Mouse (Mus musculus) cortical plate, adult 2 months (tissue): ENCODE measurements around the gene Zfp609.

Source experiments
- CTCF ChIP-seq: fragments of 200-500 bp; IDR thresholded peaks from 2 replicates; pipeline ENCODE4 v1.5.1; 2011; ENCODE audit warnings: mild to moderate bottlenecking, control low read depth, low read length; ENCODE audit not compliant: insufficient read depth; ENCODE audit errors: extremely low read depth
- POLR2A ChIP-seq: fragments of 200-500 bp; IDR thresholded peaks from 2 replicates; pipeline ENCODE4 v1.6.1; 2011; ENCODE audit warnings: mild to moderate bottlenecking, low read length, control low read depth; ENCODE audit not compliant: insufficient read depth; ENCODE audit errors: extremely low read depth

GRCm38 (mm10) chr9:65677119-65677462 lies 150.3 kb downstream of the Zfp609 start:
- TF ChIP-seq CTCF (no peak), POLR2A (no peak)
